Mouse (Mus musculus): Measurements from ENCODE around the gene Wipi2. TPM values are rescaled to one million over a fixed set of nuclear protein-coding genes. Genes with fewer than 3 reads are reported as not detected.

Gene Wipi2
- total and polyA plus RNA-seq, 2 experiments from 2014 or later = 42.3 to 69.7 TPM

DNA sequence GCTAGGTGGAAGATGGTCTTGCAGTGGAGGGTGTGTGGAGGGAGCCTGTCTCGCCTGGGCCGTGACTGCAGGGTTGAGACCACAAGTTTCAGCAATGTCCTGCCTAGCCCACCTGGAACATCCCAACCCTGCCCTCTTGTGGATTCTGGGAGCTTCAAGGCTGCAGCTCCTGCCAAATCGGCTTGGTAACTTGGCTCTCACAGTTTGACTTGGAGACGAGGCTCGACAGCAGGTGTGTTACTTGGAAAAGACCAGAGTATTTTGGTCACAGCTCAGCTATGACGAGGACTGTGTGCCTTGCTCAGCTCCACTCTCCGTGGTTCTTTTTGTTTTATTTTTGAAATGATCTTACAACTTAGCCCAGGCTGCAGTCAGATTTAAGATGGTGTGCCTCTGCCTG, 42.2 kb downstream of the Wipi2 start:
- H3K4me1 ChIP-seq (ENCODE audit: insufficient read depth, low read length) = no peaks in the 10 kb centered on the region
- WGBS = 81% methylated on average over 7 of the region's 7 CpGs
- no peak overlapping the region; the same call in 1 of the 2 replicates for H3K27ac ChIP-seq (ENCODE audit: low read depth, low read length)
- no peak overlapping the region for H3K9ac ChIP-seq (replicated peaks; ENCODE audit: low read length, poor library complexity, severe bottlenecking)
- ATAC-seq (ENCODE audit: low FRiP score) (no peak), DNase-seq (ENCODE audit: low spot score) (peak; percentile 60)
- H3K9me3 ChIP-seq (ENCODE audit: low read length) = no peaks in the 10 kb centered on the region
- peak; percentile 53 for TF ChIP-seq CTCF (IDR thresholded peaks at IDR 0.05)
- H3K4me3 ChIP-seq (ENCODE audit: low read depth, low read length) = no peak overlapping the region
- H3K27me3 ChIP-seq (ENCODE audit: insufficient read depth, low read length) = no peaks in the 10 kb centered on the region
- H3K4me2 ChIP-seq (ENCODE audit: low read depth, low read length, poor library complexity, severe bottlenecking) = no peak overlapping the region
- peaks cover 39% of the 10 kb centered on the region for H3K36me3 ChIP-seq (ENCODE audit: insufficient read depth, low read length)

GRCm38 (mm10) chr5:142673082-142673481, 45.6 kb downstream of the Wipi2 start:
- TF ChIP-seq CTCF (IDR thresholded peaks at IDR 0.05) = peak; percentile 83
- 16% methylated on average over 5 of the region's 5 CpGs for WGBS
- Histone ChIP-seq H3K4me3 (ENCODE audit: low read depth, low read length) (no peak overlapping the region), H3K9me3 (ENCODE audit: low read length) (no peaks in the 10 kb centered on the region), H3K36me3 (ENCODE audit: insufficient read depth, low read length) (peaks cover 10% of the 10 kb centered on the region), H3K4me2 (ENCODE audit: low read depth, low read length, poor library complexity, severe bottlenecking) (no peak overlapping the region), H3K27me3 (ENCODE audit: insufficient read depth, low read length) (no peaks in the 10 kb centered on the region), H3K27ac (ENCODE audit: low read depth, low read length) (no peak overlapping the region), H3K4me1 (ENCODE audit: insufficient read depth, low read length) (no peaks in the 10 kb centered on the region), H3K9ac (replicated peaks; ENCODE audit: low read length, poor library complexity, severe bottlenecking) (0 out of 2 replicates have a peak overlapping the region, but pooled peaks have one; percentile 42)
- ATAC-seq (ENCODE audit: low FRiP score) (0 out of 2 replicates have a peak, but pooled peaks have one; percentile 27), DNase-seq (ENCODE audit: low spot score) (peak; percentile 74)

- ATAC-seq (ENCODE audit: low FRiP score) (no peak), DNase-seq (ENCODE audit: low spot score) (no peak)
- Histone ChIP-seq H3K36me3 (ENCODE audit: insufficient read depth, low read length) (no peaks in the 10 kb centered on the region), H3K9ac (replicated peaks; ENCODE audit: low read length, poor library complexity, severe bottlenecking) (no peak overlapping the region), H3K4me1 (ENCODE audit: insufficient read depth, low read length) (no peaks in the 10 kb centered on the region), H3K4me3 (ENCODE audit: low read depth, low read length) (no peak overlapping the region), H3K9me3 (ENCODE audit: low read length) (no peaks in the 10 kb centered on the region), H3K27me3 (ENCODE audit: insufficient read depth, low read length) (no peaks in the 10 kb centered on the region), H3K27ac (ENCODE audit: low read depth, low read length) (no peak overlapping the region), H3K4me2 (ENCODE audit: low read depth, low read length, poor library complexity, severe bottlenecking) (no peak overlapping the region)
- WGBS = 53% methylated on average over 7 of the region's 7 CpGs
- TF ChIP-seq CTCF (IDR thresholded peaks at IDR 0.05) = no peak
Observed at GRCm38 (mm10) chr5:142678141-142678571, 50.7 kb downstream of the Wipi2 start.

DNA sequence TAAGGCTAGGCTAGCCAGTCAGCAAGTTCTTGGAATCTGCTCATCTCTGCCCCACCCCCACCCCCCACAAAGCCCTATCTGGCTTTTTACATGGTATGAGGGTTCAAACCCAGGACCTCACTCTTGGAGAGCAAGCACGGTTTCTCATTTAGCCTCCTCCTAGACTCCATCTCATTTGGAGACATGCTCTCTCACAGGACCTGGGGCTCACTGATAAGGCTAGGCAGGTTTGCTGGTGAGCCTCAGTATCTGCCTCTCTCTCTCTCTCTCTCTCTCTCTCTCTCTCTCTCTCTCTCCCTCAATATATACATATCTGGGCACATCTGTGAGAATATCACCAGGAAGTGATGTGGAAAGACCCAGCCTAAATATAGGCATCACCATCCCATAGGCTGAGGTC, 51.6 kb downstream of the Wipi2 start:
- DNase-seq (ENCODE audit: low spot score) (no peak), ATAC-seq (ENCODE audit: low FRiP score) (no peak)
- 96% methylated on average over 1 of the region's 1 CpGs for WGBS

GRCm38 (mm10) chr5:142681911-142682310, 54.4 kb downstream of the Wipi2 start:
- Histone ChIP-seq H3K27me3 (ENCODE audit: insufficient read depth, low read length) (no peaks in the 10 kb centered on the region), H3K9me3 (ENCODE audit: low read length) (no peaks in the 10 kb centered on the region), H3K4me1 (ENCODE audit: insufficient read depth, low read length) (no peaks in the 10 kb centered on the region), H3K4me2 (ENCODE audit: low read depth, low read length, poor library complexity, severe bottlenecking) (no peak overlapping the region), H3K27ac (ENCODE audit: low read depth, low read length) (no peak overlapping the region), H3K36me3 (ENCODE audit: insufficient read depth, low read length) (no peaks in the 10 kb centered on the region), H3K9ac (replicated peaks; ENCODE audit: low read length, poor library complexity, severe bottlenecking) (no peak overlapping the region), H3K4me3 (ENCODE audit: low read depth, low read length) (no peak overlapping the region)
- DNase-seq (ENCODE audit: low spot score) (no peak), ATAC-seq (ENCODE audit: low FRiP score) (no peak)
- no peak for TF ChIP-seq CTCF (IDR thresholded peaks at IDR 0.05)
- WGBS = 74% methylated on average over 3 of the region's 3 CpGs

More for the DNA sequence above, 51.6 kb downstream of the Wipi2 start:
- Histone ChIP-seq H3K9me3 (ENCODE audit: low read length) (no peaks in the 10 kb centered on the region), H3K9ac (replicated peaks; ENCODE audit: low read length, poor library complexity, severe bottlenecking) (no peak overlapping the region), H3K27ac (ENCODE audit: low read depth, low read length) (no peak overlapping the region), H3K4me3 (ENCODE audit: low read depth, low read length) (no peak overlapping the region), H3K27me3 (ENCODE audit: insufficient read depth, low read length) (no peaks in the 10 kb centered on the region), H3K36me3 (ENCODE audit: insufficient read depth, low read length) (no peaks in the 10 kb centered on the region), H3K4me1 (ENCODE audit: insufficient read depth, low read length) (no peaks in the 10 kb centered on the region), H3K4me2 (ENCODE audit: low read depth, low read length, poor library complexity, severe bottlenecking) (no peak overlapping the region)
- TF ChIP-seq CTCF (IDR thresholded peaks at IDR 0.05) = no peak

DNA sequence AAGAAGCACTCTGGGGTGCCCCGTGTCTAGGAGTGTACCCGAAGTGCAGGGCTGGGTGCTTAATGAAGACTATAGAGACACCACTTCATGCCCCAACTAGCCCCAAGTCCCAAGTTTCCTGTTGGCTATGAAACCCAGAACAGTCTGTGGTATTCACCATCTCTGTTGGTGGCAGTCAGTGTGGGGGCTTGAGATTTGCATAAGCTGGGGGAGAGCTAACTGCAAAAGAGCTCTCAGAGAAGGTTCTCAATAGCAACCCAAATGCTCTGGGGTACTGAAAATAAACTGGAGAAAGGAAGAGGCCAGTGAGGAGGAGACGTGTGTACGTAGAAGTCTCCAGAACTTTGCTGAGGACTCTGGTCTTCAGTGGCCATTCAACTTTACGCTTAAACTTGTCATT, 55.0 kb downstream of the Wipi2 start:
- ATAC-seq (ENCODE audit: low FRiP score) (no peak), DNase-seq (ENCODE audit: low spot score) (no peak)
- H3K36me3 ChIP-seq (ENCODE audit: insufficient read depth, low read length) = no peaks in the 10 kb centered on the region
- H3K4me1 ChIP-seq (ENCODE audit: insufficient read depth, low read length) = no peaks in the 10 kb centered on the region
- H3K9me3 ChIP-seq (ENCODE audit: low read length) = no peaks in the 10 kb centered on the region
- no peak overlapping the region for H3K27ac ChIP-seq (ENCODE audit: low read depth, low read length)
- no peak for TF ChIP-seq CTCF (IDR thresholded peaks at IDR 0.05)
- H3K9ac ChIP-seq (replicated peaks; ENCODE audit: low read length, poor library complexity, severe bottlenecking) = no peak overlapping the region
- WGBS = 89% methylated on average over 5 of the region's 5 CpGs
- H3K4me2 ChIP-seq (ENCODE audit: low read depth, low read length, poor library complexity, severe bottlenecking) = no peak overlapping the region
- no peaks in the 10 kb centered on the region for H3K27me3 ChIP-seq (ENCODE audit: insufficient read depth, low read length)
- no peak overlapping the region for H3K4me3 ChIP-seq (ENCODE audit: low read depth, low read length)
